Mouse (Mus musculus) c-Kit-positive CD71-negative TER-119-negative erythroid progenitor cells, embryonic 14.5 days (primary cell): ENCODE results near the gene Rwdd2a.
"Not testable (repeated sequence)": the region's sequence is repeated elsewhere in the genome, so short reads cannot be mapped to it uniquely, and the experiment has no call there.

Source experiments
- DNase-seq: peaks from one replicate; pipeline ENCODE4 v3.0.0-alpha.2; 2013; ENCODE audit warnings: low read depth

Rwdd2a gene

GRCm38 (mm10) chr9:86592676-86593668 lies 21.2 kb downstream of the Rwdd2a start:
- DNase-seq: no peak

DNA sequence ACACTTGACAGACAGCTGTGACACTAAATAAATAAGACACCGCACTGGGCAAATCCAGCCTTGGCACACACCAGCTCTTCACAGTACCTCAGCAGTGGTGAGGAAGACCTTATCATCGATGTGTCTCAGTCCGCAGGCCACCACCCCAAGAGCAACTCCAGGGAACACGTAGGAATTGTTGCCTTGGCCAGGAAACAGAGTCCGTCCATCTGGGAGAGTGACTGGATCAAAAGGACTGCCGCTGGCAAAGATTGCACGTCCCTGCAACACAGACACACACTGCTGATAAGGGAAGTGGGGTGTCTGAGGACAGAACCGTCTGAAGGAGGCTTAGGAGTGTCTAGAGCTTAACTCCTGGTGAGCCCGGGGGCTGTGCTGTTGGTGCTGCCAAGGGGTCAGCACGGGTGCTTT lies 22.6 kb downstream of the Rwdd2a start:
- DNase-seq: not testable (repeated sequence)

- not testable (repeated sequence) for DNase-seq
These were observed 25.2 kb downstream of the Rwdd2a start for GRCm38 (mm10) chr9:86596983-86597382.

DNA sequence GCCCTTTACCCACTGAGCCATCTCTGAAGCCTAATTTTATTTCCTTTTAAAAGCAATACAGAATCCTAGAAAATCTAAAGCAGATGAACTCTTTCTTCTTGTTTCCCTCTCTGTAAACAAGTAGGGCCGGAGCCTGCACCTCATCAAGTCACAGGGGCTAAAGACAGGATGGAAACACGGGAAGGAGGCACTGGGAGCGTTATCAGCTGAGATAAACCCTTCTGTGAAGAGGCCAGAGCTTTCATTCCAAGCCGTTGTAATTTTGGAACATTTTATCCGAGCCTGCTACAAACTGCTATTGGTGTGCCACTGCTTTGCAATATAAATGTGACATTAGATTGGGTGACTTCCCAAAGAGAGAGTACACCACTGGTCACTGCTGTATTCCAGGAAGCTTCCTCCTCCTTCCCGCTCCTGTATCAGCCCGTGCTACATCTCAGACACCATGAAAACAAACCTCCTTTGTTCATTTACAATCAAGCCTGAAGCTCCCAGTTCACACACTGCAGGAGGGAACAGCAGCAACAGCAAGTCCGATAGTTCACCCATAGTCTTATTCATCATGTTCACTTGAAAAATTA lies 28.0 kb downstream of the Rwdd2a start:
- no peak for DNase-seq

GRCm38 (mm10) chr9:86605776-86606175 lies 34.0 kb downstream of the Rwdd2a start:
- no peak for DNase-seq

DNA sequence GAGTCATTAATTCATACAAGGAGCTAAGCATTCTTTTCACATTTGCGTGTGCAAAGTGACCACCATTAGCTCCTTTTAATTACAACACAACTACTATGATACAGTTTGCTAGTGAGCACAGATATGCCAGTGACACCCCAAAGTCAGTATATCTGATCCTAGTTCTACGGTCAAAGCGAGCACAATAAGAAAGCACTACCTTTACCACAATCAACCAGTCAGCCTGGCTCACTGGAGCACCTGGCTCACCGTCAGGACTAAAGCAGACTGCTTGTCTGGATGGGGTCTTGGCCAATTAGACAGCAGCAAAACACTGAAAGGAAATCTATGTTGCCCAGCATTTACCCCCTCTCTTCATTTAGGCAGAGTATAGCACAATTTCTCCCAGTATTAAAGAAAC lies 40.3 kb downstream of the Rwdd2a start:
- DNase-seq: no peak

DNA sequence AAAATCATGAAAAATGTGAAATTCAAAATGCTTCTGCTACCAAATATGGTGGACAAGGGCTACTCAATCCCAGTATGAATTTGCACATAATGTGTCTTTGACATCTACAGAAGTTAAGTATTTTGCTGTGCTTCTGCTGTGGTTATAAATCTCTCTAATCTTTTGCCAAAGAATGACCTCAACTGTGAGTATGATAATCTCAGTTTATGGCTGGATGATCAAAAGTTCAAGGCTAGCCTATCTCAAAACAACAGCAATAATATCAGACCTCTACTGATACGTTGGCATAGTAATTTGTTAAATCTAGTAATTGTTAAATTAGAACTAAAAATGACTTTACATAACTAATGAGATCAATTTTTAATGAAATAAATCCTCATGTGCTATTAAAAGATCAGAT lies 44.0 kb downstream of the Rwdd2a start:
- DNase-seq: no peak

GRCm38 (mm10) chr9:86617837-86618492 lies 46.2 kb downstream of the Rwdd2a start:
- no peak for DNase-seq

DNA sequence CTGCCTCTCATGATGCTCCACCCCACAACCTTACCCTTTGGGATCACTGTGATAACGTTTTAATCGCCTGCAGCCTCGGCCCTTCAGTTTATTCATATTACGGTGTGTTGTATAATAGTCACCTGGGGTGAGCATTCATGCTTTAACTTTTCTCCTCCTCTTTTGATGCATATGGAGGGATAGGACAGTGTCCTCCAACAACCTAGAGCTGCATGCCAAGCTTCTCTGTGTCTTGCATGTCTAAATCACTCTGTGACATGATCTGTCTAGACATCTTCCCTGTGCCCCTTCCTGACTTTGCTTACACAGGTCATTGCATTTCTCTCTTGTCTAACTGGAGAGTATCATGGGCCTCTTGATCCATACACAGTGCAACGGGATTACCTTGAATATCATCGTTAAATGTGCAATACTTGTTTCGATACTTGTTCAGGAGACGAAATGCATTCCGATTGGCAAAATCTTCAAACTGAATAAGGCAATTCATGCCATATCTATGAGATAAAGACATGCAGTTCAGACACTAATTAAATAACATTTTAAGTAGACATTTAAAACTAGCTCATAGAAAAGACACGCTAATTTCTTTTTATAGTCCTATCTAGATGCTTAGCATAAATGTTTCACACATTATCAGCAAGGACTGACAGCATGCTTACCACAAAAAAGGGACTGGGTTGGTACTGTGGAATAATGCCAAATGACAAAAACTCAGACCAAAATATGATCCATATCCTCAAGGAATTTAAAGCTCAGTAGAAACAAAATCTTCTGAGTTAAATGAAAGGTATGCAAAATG lies 47.7 kb downstream of the Rwdd2a start:
- DNase-seq: no peak

DNA sequence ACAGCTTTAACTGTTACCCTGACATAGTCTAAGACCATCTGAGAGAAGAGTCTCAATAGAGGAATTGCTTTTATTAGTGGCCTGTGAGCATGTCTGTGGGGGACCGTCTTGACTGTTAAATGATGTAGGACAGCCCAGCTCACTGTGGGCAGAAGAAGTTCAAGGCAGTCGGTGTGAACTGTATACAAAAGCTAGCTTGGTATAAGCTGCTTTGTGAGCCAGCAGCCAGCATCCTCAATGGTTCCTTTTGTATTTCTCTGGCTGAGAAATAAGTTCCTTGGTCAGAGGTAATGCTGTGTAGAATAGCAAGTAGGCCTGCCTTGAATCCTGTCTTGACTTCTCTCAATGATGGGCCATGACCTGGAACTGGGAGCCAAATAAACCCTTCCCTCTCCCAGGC lies 50.3 kb downstream of the Rwdd2a start:
- DNase-seq: no peak

- peak; percentile 20 for DNase-seq
These were observed 52.2 kb downstream of the Rwdd2a start for GRCm38 (mm10) chr9:86624039-86624438.
